Mouse (Mus musculus) lung, postnatal 0 days (tissue): ENCODE results near the gene Slc38a10. TPM values are rescaled to one million over a fixed set of nuclear protein-coding genes. Genes with fewer than 3 reads are reported as not detected.
A peak's percentile ranks its signal among the peaks of the same experiment; 100 is the strongest.

Experiments
- ATAC-seq: fragments of 200-750 bp; cut with Nextera tagmentation; 2 replicates; pipeline ENCODE4 v1.8.0; 2017; ENCODE audit warnings: moderate library complexity
- DNase-seq: peaks from one replicate; pipeline ENCODE4 v3.0.0-alpha.2; 2016; ENCODE audit warnings: low spot score
- H3K27ac ChIP-seq: fragments of 300-500 bp; sonication (generic); 2 replicates; pipeline ENCODE4 v1.5.1; 2014; ENCODE audit warnings: antibody characterized with exemption, mild to moderate bottlenecking, low read length, mixed read lengths
- H3K27me3 ChIP-seq: fragments of 300-500 bp; sonication (generic); replicated peaks from 2 replicates; pipeline ENCODE4 v1.6.1; 2014; ENCODE audit warnings: low read length, mixed read lengths; ENCODE audit not compliant: insufficient read depth
- H3K36me3 ChIP-seq: fragments of 300-500 bp; sonication (generic); 2 replicates; pipeline ENCODE4 v1.6.1; 2014; ENCODE audit warnings: low read length, mixed read lengths; ENCODE audit not compliant: insufficient read depth
- H3K4me1 ChIP-seq: fragments of 300-500 bp; sonication (generic); 2 replicates; pipeline ENCODE4 v1.6.1; 2014; ENCODE audit warnings: antibody characterized with exemption, low read depth, low read length, mixed read lengths; ENCODE audit not compliant: insufficient read depth
- H3K4me2 ChIP-seq: fragments of 300-500 bp; sonication (generic); replicated peaks from 2 replicates; pipeline ENCODE4 v1.6.1; 2014; ENCODE audit warnings: low read depth, mild to moderate bottlenecking, low read length, moderate library complexity, mixed read lengths
- H3K4me3 ChIP-seq: fragments of 300-500 bp; sonication (generic); 2 replicates; pipeline ENCODE4 v1.5.1; 2014; ENCODE audit warnings: low read depth, low read length
- H3K9ac ChIP-seq: fragments of 300-500 bp; sonication (generic); replicated peaks from 2 replicates; pipeline ENCODE4 v1.6.1; 2014; ENCODE audit warnings: low read depth, mild to moderate bottlenecking
- H3K9me3 ChIP-seq: fragments of 300-500 bp; sonication (generic); 2 replicates; pipeline ENCODE4 v1.6.1; 2016; ENCODE audit warnings: low read length, mixed read lengths
- CTCF ChIP-seq: IDR thresholded peaks from 2 replicates; pipeline ENCODE4 v1.5.1; 2016; ENCODE audit warnings: antibody characterized with exemption, mild to moderate bottlenecking
- EP300 ChIP-seq: IDR thresholded peaks from 2 replicates; pipeline ENCODE4 v1.6.1; 2016; ENCODE audit warnings: antibody characterized with exemption, mild to moderate bottlenecking, control low read depth
- WGBS: fragments of 180-500 bp; shearing (Covaris S2); extraction: QIAGEN DNeasy Blood & Tissue Kit; methylation state at CpG from one replicate; pipeline ENCODE4 v1.1.7; 2014; 5-methylcytosine and 5-hydroxymethylcytosine counted together
- polyA plus RNA-seq: library from polyadenylated mRNA; unstranded; fragments of >200 nt; fragmentation: Nextera tagmentation; extraction: Ambion mirVana; gene quantifications from 2 replicates; pipeline ENCODE4 v1.2.1, GENCODE M21; 2015

The Slc38a10 gene
- polyA plus RNA-seq, 1 experiment from 2014 or later, result 66.6 TPM

GRCm38 (mm10) chr11:120112136-120112535, 39.0 kb downstream of the Slc38a10 start:
- no peak overlapping the region for H3K4me2 ChIP-seq
- H3K4me3 ChIP-seq, result no peak overlapping the region
- H3K4me1 ChIP-seq, result peaks cover 6% of the 10 kb centered on the region; the same call in 1 of the 2 replicates
- peaks cover 24% of the 10 kb centered on the region for H3K36me3 ChIP-seq
- no peak overlapping the region for H3K27ac ChIP-seq
- H3K9me3 ChIP-seq, result no peaks in the 10 kb centered on the region
- 87% methylated on average over 4 of the region's 4 CpGs for WGBS
- TF ChIP-seq CTCF, result no peak
- no peaks in the 10 kb centered on the region for H3K27me3 ChIP-seq
- no peak overlapping the region for H3K9ac ChIP-seq
- ATAC-seq, result peak; percentile 60; the same call in 1 of the 2 replicates
- peak; percentile 59 for DNase-seq

GRCm38 (mm10) chr11:120111033-120111432, 40.1 kb downstream of the Slc38a10 start:
- Histone ChIP-seq H3K9ac (no peak overlapping the region), H3K27me3 (no peaks in the 10 kb centered on the region), H3K9me3 (no peaks in the 10 kb centered on the region), H3K36me3 (peaks cover 25% of the 10 kb centered on the region), H3K4me2 (no peak overlapping the region), H3K4me1 (peaks cover 6% of the 10 kb centered on the region; the same call in 1 of the 2 replicates), H3K4me3 (no peak overlapping the region), H3K27ac (no peak overlapping the region)
- DNase-seq (peak; percentile 54), ATAC-seq (no peak)
- 13% methylated on average over 2 of the region's 2 CpGs for WGBS
- TF ChIP-seq CTCF (peak; percentile 96), EP300 (no peak)

GRCm38 (mm10) chr11:120110554-120110953, 40.6 kb downstream of the Slc38a10 start:
- peak; percentile 52 for TF ChIP-seq CTCF
- TF ChIP-seq EP300, result no peak
- no peaks in the 10 kb centered on the region for H3K9me3 ChIP-seq
- H3K9ac ChIP-seq, result no peak overlapping the region
- no peak overlapping the region for H3K4me3 ChIP-seq
- H3K27ac ChIP-seq, result no peak overlapping the region
- peaks cover 6% of the 10 kb centered on the region; the same call in 1 of the 2 replicates for H3K4me1 ChIP-seq
- peaks cover 30% of the 10 kb centered on the region for H3K36me3 ChIP-seq
- no peaks in the 10 kb centered on the region for H3K27me3 ChIP-seq
- 74% methylated on average over 7 of the region's 7 CpGs for WGBS
- ATAC-seq, result peak; percentile 40; the same call in 1 of the 2 replicates
- H3K4me2 ChIP-seq, result no peak overlapping the region
- DNase-seq, result peak; percentile 41

- Histone ChIP-seq H3K36me3 (peaks cover 32% of the 10 kb centered on the region), H3K4me2 (no peak overlapping the region), H3K4me3 (no peak overlapping the region), H3K9ac (no peak overlapping the region), H3K27me3 (no peaks in the 10 kb centered on the region), H3K9me3 (no peaks in the 10 kb centered on the region), H3K4me1 (peaks cover 6% of the 10 kb centered on the region; the same call in 1 of the 2 replicates), H3K27ac (no peak overlapping the region)
- ATAC-seq (no peak), DNase-seq (no peak)
- TF ChIP-seq EP300 (no peak), CTCF (no peak)
- 78% methylated on average over 14 of the region's 14 CpGs for WGBS
Observed at GRCm38 (mm10) chr11:120109558-120110210, 41.5 kb downstream of the Slc38a10 start.

- H3K4me1 ChIP-seq, result peaks cover 4% of the 10 kb centered on the region; the same call in 1 of the 2 replicates
- TF ChIP-seq CTCF, result no peak
- TF ChIP-seq EP300, result no peak
- no peak overlapping the region for H3K4me3 ChIP-seq
- H3K9me3 ChIP-seq, result no peaks in the 10 kb centered on the region
- ATAC-seq (no peak), DNase-seq (no peak)
- peaks cover 35% of the 10 kb centered on the region for H3K36me3 ChIP-seq
- 84% methylated on average over 9 of the region's 9 CpGs for WGBS
- H3K4me2 ChIP-seq, result no peak overlapping the region
- H3K27me3 ChIP-seq, result no peaks in the 10 kb centered on the region
- no peak overlapping the region for H3K9ac ChIP-seq
- H3K27ac ChIP-seq, result no peak overlapping the region
Observed at GRCm38 (mm10) chr11:120107796-120108195, 43.4 kb downstream of the Slc38a10 start.

GRCm38 (mm10) chr11:120107026-120107425, 44.1 kb downstream of the Slc38a10 start:
- H3K4me3 ChIP-seq, result no peak overlapping the region
- TF ChIP-seq CTCF (no peak), EP300 (no peak)
- no peaks in the 10 kb centered on the region for H3K4me1 ChIP-seq
- H3K27me3 ChIP-seq, result no peaks in the 10 kb centered on the region
- 57% methylated on average over 2 of the region's 2 CpGs for WGBS
- DNase-seq, result no peak
- H3K4me2 ChIP-seq, result no peak overlapping the region
- H3K9me3 ChIP-seq, result no peaks in the 10 kb centered on the region
- H3K9ac ChIP-seq, result no peak overlapping the region
- no peak overlapping the region for H3K27ac ChIP-seq
- H3K36me3 ChIP-seq, result peaks cover 35% of the 10 kb centered on the region
- ATAC-seq, result no peak
